Mouse (Mus musculus) heart, postnatal 0 days (tissue): ENCODE measurements around the gene Maml3. TPM values are rescaled to one million over a fixed set of nuclear protein-coding genes. Genes with fewer than 3 reads are reported as not detected.
A peak's percentile ranks its signal among the peaks of the same experiment; 100 is the strongest.

Experiments
- ATAC-seq: fragments of 200-750 bp; cut with Nextera tagmentation; 2 replicates; pipeline ENCODE4 v1.8.0; 2017; ENCODE audit warnings: low read depth, moderate number of reproducible peaks, moderate library complexity; ENCODE audit not compliant: insufficient read depth
- DNase-seq: peaks from one replicate; pipeline ENCODE4 v3.0.0-alpha.2; 2016; ENCODE audit warnings: low spot score
- H3K27ac ChIP-seq: fragments of 300-500 bp; sonication (generic); 2 replicates; pipeline ENCODE4 v1.5.1; 2014; ENCODE audit warnings: low read depth, mild to moderate bottlenecking
- H3K27me3 ChIP-seq: fragments of 300-500 bp; sonication (generic); 2 replicates; pipeline ENCODE4 v1.6.1; 2014; ENCODE audit warnings: low read length, mixed read lengths; ENCODE audit not compliant: control insufficient read depth, insufficient read depth
- H3K36me3 ChIP-seq: fragments of 300-500 bp; sonication (generic); replicated peaks from 2 replicates; pipeline ENCODE4 v1.6.1; 2014; ENCODE audit warnings: low read length, mixed read lengths; ENCODE audit not compliant: control insufficient read depth, insufficient read depth
- H3K4me1 ChIP-seq: fragments of 300-500 bp; sonication (generic); 2 replicates; pipeline ENCODE4 v1.6.1; 2014; ENCODE audit warnings: antibody characterized with exemption; ENCODE audit not compliant: control insufficient read depth, insufficient read depth
- H3K4me2 ChIP-seq: fragments of 300-500 bp; sonication (generic); 2 replicates; pipeline ENCODE4 v1.6.1; 2014; ENCODE audit warnings: low read depth, mild to moderate bottlenecking, low read length, moderate library complexity
- H3K4me3 ChIP-seq: fragments of 300-500 bp; sonication (generic); 2 replicates; pipeline ENCODE4 v1.5.1; 2014; ENCODE audit warnings: low read depth, low read length
- H3K9ac ChIP-seq: fragments of 300-500 bp; sonication (generic); replicated peaks from 2 replicates; pipeline ENCODE4 v1.6.1; 2014; ENCODE audit warnings: low read depth, low read length, mixed read lengths
- H3K9me3 ChIP-seq: fragments of 300-500 bp; sonication (generic); replicated peaks from 2 replicates; pipeline ENCODE4 v1.6.1; 2016; ENCODE audit warnings: low read length; ENCODE audit not compliant: control insufficient read depth
- CTCF ChIP-seq: IDR thresholded peaks from 2 replicates; pipeline ENCODE4 v1.5.1; 2016; ENCODE audit warnings: antibody characterized with exemption, control low read depth, low read depth
- EP300 ChIP-seq: IDR thresholded peaks from 2 replicates; pipeline ENCODE4 v1.6.1; 2016; ENCODE audit warnings: antibody characterized with exemption, low read depth
- WGBS: fragments of 180-500 bp; shearing (Covaris S2); extraction: QIAGEN DNeasy Blood & Tissue Kit; methylation state at CpG from one replicate; pipeline ENCODE4 v1.1.7; 2014; 5-methylcytosine and 5-hydroxymethylcytosine counted together
- polyA plus RNA-seq: library from polyadenylated mRNA; unstranded; fragments of >200 nt; fragmentation: Nextera tagmentation; extraction: Ambion mirVana; gene quantifications from 2 replicates; pipeline ENCODE4 v1.2.1, GENCODE M21; 2015
- total RNA-seq: library from RNA; depleted of rRNA; stranded (reverse); fragments of >200 nt; gene quantifications from 2 replicates; pipeline ENCODE4 v1.2.3, GENCODE M21; 2014; ENCODE audit warnings: low replicate concordance

Gene Maml3
- total and polyA plus RNA-seq, 2 experiments from 2014 or later = 1.6 to 6.2 TPM

GRCm38 (mm10) chr3:51661880-51662550, 442.9 kb downstream of the Maml3 start:
- Histone ChIP-seq H3K4me2 (peak overlapping the region; percentile 23; the same call in 1 of the 2 replicates), H3K27ac (peak overlapping the region; percentile 61; the same call in 1 of the 2 replicates), H3K36me3 (no peaks in the 10 kb centered on the region), H3K4me1 (peaks cover 26% of the 10 kb centered on the region), H3K27me3 (no peaks in the 10 kb centered on the region), H3K9ac (no peak overlapping the region), H3K9me3 (no peaks in the 10 kb centered on the region), H3K4me3 (peak overlapping the region; percentile 10; the same call in 1 of the 2 replicates)
- TF ChIP-seq CTCF (no peak), EP300 (no peak)
- DNase-seq (no peak), ATAC-seq (no peak)
- 60% methylated on average over 11 of the region's 11 CpGs for WGBS

- no peaks in the 10 kb centered on the region for H3K27me3 ChIP-seq
- no peak overlapping the region for H3K4me2 ChIP-seq
- no peaks in the 10 kb centered on the region for H3K36me3 ChIP-seq
- H3K4me3 ChIP-seq = peak overlapping the region; percentile 0; the same call in 1 of the 2 replicates
- peaks cover 26% of the 10 kb centered on the region for H3K4me1 ChIP-seq
- no peak for ATAC-seq
- no peak for TF ChIP-seq EP300
- no peak for TF ChIP-seq CTCF
- H3K27ac ChIP-seq = no peak overlapping the region
- no peaks in the 10 kb centered on the region for H3K9me3 ChIP-seq
- no peak overlapping the region for H3K9ac ChIP-seq
- WGBS = 36% methylated on average over 5 of the region's 5 CpGs
- DNase-seq = no peak
Observed at GRCm38 (mm10) chr3:51661376-51661775, 443.5 kb downstream of the Maml3 start.

GRCm38 (mm10) chr3:51660821-51661276, 444.0 kb downstream of the Maml3 start:
- Histone ChIP-seq H3K36me3 (no peaks in the 10 kb centered on the region), H3K4me1 (peaks cover 23% of the 10 kb centered on the region), H3K4me3 (no peak overlapping the region), H3K9ac (no peak overlapping the region), H3K4me2 (no peak overlapping the region), H3K27me3 (no peaks in the 10 kb centered on the region), H3K27ac (no peak overlapping the region), H3K9me3 (no peaks in the 10 kb centered on the region)
- ATAC-seq = no peak
- DNase-seq = no peak
- TF ChIP-seq CTCF (no peak), EP300 (no peak)
- 89% methylated on average over 3 of the region's 3 CpGs for WGBS

DNA sequence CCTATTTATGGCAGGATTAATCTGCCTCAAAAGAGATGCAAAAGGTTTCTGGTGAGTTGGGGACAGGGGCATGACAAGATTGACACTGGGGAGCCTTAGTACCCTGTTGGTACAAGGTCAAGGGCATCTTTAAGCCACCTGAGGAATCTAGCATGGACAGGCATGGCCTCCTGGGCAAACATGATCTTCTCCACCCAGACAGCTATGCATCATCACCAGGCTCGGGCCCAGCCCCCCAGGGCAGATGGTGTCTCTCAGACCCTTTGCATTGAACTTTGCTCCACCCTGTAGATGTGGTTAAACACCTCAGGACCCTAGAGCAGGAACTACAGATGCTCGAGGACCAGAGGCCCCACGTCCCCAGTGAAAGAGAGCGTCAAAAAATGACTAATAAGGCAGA, 444.8 kb downstream of the Maml3 start, which contains the start of gene Mgst2:
Gene Mgst2, plus strand, starts transcription at position 301 of the 400 bp plus-strand sequence.
- 73% methylated on average over 4 of the region's 4 CpGs for WGBS
- no peak for ATAC-seq
- H3K4me1 ChIP-seq = peaks cover 22% of the 10 kb centered on the region
- H3K27me3 ChIP-seq = no peaks in the 10 kb centered on the region
- peak within 1 kb of the TSS; percentile 0; the same call in 1 of the 2 replicates for H3K4me3 ChIP-seq
- no peaks in the 10 kb centered on the region for H3K9me3 ChIP-seq
- no peak within 1 kb of the TSS for H3K9ac ChIP-seq
- no peaks in the 10 kb centered on the region for H3K36me3 ChIP-seq
- no peak for DNase-seq
- no peak within 1 kb of the TSS for H3K4me2 ChIP-seq
- no peak for TF ChIP-seq CTCF
- no peak for TF ChIP-seq EP300
- no peak within 1 kb of the TSS for H3K27ac ChIP-seq

DNA sequence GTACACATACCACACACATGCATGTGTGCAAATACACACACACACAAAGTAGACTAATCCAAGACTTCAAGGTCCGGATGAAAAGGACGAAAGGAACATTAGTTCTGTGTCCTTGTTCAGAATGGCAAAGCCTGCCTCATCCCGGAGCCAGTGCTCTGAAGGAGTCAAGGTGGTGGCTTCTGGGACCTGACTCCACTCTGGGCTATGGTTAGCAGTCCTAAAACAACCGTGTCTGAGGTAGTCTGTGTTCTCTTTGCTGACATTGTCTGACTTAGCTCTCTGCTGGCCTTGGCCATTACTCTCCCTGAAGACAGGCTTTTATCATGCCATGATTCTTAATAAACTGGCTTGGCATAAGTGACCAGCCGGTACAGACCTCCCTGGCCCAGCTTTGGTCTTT, 445.5 kb downstream of the Maml3 start:
- Histone ChIP-seq H3K9ac (no peak overlapping the region), H3K9me3 (no peaks in the 10 kb centered on the region), H3K36me3 (no peaks in the 10 kb centered on the region), H3K27me3 (no peaks in the 10 kb centered on the region), H3K4me1 (peaks cover 22% of the 10 kb centered on the region), H3K4me3 (no peak overlapping the region), H3K4me2 (no peak overlapping the region), H3K27ac (no peak overlapping the region)
- no peak for DNase-seq
- no peak for TF ChIP-seq EP300
- no peak for TF ChIP-seq CTCF
- whole genome bisulfite sequencing = 80% methylated on average over 5 of the region's 5 CpGs
- no peak for ATAC-seq
